Mouse (Mus musculus) lung, postnatal 10 days (tissue): ENCODE data around the gene 3110082I17Rik.
A peak's percentile ranks its signal among the peaks of the same experiment; 100 is the strongest.

Source experiments
- DNase-seq: peaks from one replicate; pipeline ENCODE4 v3.0.0; 2021

3110082I17Rik gene

DNA sequence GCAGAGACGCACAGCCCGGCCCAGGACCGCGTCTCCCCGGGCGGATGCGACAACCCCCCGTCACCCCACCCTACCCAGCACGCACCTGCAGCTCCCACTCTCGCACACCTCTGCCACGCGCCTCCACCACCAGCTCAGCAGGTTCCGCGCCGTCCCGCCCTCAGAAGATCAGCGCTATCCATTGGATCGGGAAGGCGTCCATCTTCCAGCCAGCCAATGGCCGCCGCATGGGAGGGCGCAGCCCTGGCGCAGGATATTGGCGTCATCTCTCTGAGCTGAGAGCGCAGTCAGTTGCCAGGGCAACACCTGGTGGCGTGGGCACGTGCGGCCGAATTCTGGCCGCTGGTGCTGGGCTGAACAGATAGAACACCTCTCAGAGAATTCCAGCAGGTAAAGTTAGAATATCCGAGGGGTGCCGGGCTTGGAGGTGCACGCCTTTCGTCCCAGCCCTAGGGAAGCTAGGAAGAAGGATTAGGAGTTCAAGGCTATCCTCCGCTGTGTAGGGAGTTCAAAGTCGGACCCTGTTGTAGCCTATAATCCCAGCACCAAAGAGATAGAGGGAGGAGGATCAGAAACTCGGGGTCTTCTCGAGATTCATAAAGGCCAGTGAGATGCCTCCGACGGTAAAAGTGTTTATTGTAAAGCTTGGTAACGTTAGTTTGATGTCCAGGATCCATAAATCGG is at the start of gene 3110082I17Rik:
Gene 3110082I17Rik, minus strand, starts transcription at position 144 of the 684 bp plus-strand sequence.
- peak; percentile 99 for DNase-seq

DNA sequence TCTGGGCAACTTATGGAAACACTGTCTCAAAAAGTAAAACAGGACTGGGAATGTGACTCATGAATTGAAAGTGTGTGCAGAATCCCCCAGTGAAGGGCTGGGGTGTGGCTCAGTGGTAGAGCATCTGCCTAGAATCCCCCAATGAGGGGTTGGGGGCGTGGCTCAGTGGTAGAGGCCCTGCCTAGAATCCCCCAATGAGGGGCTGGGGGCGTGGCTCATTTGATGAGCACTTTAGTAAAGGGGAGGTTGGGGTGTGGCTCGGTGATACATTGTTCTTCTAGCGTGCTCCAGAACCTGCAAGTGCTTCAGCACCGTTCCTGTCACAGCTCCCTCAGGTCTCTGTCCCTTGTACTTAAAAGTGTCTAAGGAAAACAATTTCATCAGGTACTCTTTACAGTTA is 45.9 kb upstream of the 3110082I17Rik start:
- no peak for DNase-seq

DNA sequence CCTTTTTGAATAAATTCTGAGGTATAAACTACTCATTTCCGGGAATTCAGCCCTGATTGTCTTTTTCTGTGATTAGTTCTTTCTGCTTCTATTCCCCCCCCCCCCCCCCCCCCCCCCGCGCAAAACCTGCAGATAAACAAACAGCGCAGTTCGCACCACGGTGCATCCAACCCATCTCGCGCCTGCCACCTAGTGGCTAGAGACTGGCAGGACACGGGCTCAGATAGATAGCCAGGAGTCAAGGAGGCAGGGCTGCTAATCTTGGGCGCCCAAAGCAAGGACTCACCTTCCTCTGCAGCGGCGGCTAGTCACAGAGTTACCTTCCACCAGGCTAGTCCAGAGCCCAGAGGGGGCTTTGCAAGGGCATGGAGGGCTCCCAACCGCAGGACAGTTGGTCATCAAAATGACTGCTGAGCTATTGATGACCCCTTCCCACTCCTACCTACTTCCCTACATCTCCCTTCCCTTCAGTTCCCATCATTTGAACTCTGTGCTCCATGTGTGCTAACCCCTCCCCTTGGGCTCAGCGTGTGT is 44.8 kb upstream of the 3110082I17Rik start:
- DNase-seq: peak; percentile 89

DNA sequence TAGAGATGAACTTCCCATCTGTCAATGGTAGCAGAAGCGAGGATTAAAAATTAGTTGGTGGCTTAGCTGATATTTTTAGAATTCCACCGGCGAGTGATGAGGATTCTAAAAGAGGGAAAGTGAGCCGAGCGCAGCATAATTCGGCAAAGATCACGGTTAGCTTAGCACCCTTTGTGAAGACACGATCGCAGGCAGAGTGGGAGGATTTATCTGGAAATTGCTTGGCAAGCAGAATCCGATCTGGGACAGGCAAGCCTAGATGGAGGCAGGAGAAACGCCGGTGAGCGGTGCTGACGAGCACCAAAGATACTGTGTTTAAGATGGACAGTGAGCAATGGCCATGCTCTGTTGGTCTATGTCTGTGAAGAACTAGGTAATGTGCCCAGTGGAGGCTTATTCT is 42.0 kb upstream of the 3110082I17Rik start:
- no peak for DNase-seq

DNA sequence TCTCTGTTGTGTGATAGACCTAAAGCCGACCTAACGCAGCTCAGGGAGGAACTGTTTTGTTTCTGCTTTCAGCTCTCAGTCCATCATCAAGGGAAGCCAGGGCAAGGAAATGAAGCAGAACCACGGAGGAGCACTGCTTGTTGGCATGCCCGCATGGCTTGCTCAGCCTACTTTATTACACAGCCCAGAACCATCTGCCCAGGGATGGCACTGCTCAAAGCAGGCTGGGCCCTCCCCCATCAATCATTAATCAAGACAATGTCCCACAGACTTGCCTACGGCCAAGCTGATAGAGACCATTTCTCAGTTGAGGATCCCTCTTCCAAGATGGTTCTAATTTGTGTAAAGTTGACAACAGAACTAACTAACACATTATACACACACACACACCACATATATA is 38.5 kb upstream of the 3110082I17Rik start:
- DNase-seq: no peak

DNA sequence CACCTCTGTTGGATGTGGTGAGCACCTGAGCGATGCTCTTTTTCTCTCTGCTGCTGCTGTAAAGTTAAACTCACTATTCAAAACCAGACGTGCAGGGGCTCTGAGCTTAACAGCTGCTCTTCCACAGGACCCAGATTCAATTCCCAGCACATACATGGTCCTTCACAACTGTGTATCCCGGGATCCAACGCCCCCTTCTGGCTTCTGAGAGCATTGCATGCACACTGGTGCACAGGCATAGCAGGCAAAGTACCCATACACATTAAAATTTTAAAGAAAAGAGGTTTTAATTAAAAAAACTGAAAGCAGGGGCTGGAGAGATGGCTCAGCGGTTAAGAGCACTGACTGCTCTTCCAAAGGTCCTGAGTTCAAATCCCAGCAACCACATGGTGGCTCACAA is 36.6 kb upstream of the 3110082I17Rik start:
- no peak for DNase-seq

DNA sequence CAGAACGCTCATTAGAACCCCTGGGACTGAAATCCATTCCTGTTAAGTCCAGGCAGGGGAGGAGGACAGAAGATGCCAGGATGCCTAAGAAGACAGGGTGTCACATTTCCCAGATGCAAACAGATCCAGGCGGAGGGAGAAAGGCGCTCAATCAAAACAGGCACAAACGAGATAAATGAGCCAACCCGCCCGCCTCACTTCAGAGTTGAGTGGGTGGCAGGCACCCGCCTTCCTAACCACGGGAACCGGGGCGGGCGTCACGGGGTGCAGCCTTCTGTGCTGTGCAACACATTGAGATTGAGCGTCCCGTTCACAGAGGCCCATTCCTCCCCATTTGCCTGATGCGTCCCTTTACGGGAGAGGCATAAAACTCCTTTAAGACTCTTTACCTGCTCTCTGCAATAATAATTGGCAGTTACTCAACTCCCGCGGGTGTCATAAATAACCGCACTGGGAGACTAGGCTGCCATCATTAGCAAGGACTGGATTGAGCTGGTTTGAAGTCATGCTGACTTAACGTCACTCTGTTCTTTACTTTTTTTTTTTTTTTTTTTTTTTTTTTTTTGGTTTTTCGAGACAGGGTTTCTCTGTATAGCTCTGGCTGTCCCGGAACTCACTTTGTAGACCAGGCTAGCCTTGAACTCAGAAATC is 34.8 kb upstream of the 3110082I17Rik start:
- DNase-seq: no peak

DNA sequence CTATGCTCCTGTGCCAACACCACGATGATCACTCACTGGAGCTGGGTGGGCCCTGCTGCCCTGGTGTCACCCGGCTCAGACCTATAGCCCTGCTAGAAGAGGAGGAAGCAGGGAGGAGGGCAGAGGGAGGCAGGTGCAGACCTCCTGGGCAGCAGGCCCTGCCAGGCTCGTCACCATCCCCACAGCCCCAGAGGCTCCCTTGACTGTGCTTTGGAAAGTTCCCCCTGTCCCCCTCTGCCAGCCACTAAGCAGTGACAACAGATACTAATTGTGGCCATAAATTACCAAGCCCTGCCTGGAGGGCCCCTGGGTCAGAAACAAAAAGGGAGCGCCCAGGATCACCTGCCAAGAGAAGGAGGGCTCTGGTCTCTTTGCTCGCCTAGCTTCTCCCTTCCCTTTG is 33.4 kb upstream of the 3110082I17Rik start:
- DNase-seq: no peak

DNA sequence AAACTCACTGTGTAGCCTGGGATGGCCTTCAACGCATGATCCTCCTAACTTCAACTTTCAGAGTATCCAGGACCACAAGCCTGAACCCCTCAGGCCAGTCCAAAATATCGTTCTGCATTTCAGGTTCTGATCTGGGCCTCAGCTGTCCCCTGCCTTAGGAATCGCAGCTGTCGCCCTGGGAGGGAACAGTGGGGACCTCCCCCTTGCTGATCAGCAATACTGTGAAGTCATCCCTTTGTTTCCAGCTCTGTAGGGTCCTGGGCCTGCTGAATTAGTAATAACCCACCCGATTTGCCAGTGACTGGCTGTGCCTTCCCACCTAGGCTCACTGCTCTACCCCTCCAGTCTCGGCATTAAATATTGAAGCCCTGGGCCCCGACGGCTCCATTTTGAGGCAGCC is 31.0 kb upstream of the 3110082I17Rik start:
- no peak for DNase-seq

DNA sequence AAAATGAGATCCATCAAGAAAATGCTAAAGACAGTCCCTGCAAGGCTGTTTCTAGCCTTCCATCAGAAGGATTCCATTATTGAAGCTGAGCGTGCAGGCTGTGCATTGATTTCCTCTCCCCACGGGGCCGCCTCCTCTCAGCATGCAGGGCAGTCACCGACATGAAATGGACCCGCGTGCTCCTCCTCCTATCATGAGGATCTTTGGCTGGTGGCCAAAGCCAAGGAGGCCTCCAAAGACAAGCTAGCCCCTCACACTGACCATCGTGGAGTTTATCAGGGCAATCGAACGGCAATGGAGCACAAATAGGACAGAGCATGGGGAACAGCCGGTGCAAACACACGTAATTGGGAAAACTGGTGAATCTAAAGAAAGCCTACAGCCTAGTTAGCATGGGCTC is 29.8 kb upstream of the 3110082I17Rik start:
- DNase-seq: no peak

DNA sequence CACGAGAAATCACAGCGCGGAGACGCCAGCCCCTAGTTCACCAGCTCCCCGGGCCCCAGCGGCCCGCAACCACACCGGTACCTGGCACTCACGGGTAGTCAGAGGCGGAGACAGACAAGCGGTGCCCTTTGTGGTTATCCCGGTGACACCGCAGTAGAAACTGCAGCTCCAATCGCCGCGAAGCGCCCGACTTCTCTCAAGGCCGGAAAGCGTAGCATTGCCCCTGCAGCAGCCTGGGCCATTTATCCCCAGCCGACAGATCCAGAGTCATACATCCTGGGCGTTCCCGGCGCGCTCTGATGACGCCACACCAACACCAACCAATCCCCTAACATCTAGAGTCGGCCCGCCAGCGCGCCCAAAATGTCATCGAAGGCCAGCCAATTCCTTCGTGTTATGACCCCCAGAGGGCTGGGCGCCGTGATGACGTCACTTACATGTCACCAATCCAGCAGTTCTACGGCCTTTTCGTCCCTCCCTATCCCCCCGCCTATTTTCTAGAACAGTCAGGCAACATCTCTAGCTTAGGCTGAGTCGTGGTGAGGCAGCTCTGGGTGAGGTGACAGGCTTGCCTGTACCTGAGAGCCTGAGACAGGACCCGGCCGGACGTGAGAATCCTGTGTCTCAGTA is 24.0 kb upstream of the 3110082I17Rik start, which contains the start of gene Zfand2a:
Gene Zfand2a, minus strand, starts transcription at position 365 of the 630 bp plus-strand sequence.
- DNase-seq: peak; percentile 100

DNA sequence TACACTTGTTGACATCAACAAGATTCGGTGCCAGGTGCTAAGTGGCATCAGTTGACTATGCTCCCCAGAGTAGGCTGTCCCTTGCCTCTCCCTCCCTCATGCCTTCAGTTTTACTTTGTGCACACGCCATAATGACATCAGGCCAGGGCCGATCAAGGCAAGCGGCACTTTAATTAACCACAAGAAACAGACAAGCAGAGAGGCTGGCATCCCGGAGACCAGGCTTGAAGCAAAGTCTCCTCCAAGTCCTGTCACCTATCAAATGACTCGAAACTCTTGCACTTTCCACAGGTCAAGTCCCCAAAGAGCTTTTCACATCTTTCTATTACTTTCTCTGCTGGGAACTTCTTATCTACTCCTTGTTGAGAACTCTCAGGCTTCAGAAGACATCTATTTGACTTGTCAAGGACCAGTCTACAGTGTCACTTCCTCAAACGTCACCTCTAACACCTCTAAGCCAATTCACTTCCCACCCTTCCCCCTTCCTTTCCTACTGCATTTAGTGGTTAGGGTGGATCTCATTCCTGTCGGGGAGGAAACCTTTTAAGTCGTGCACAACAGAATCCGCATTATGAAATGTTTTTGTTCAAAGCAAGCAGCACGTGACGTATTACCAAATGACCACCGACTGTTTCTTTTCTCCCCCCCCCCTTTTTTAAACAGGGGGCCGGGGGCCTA is 23.0 kb upstream of the 3110082I17Rik start:
- DNase-seq: peak; percentile 15

DNA sequence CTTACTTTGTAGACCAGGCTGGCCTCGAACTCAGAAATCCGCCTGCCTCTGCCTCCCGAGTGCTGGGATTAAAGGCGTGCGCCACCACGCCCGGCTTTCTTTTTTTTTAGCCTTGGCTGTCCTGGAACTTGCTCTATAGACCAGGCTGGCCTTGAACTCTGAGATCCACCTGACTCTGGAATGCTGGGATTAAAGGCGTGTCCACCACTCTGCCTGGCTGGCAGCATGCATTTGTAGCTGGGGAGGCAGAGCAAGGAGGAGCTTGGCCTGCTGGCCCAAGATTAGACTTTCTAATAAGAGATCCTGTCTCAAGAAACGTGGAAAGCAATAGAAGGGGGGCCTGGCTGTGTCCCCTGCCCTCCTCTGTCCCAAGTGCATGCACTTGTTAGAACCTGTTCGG is 20.1 kb upstream of the 3110082I17Rik start:
- DNase-seq: no peak

DNA sequence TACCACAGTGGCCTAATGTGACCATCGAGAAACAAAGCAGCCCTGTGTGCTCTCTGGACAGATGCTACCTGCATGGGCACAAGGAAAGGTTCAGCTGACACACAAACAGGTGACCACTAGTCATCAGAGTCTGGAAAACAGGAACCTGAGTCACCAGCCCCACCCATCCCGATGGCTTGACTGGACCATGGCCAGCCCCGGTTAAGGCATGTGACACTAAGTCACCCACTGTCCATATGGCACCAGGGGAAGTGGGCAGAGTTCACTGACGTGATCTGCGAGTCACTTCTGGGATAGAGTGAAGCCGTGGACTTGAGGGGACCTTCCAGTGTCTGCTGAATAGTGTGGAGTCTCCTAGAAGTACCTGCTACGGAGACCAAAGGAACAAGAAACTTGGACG is 18.8 kb upstream of the 3110082I17Rik start:
- DNase-seq: peak; percentile 27

DNA sequence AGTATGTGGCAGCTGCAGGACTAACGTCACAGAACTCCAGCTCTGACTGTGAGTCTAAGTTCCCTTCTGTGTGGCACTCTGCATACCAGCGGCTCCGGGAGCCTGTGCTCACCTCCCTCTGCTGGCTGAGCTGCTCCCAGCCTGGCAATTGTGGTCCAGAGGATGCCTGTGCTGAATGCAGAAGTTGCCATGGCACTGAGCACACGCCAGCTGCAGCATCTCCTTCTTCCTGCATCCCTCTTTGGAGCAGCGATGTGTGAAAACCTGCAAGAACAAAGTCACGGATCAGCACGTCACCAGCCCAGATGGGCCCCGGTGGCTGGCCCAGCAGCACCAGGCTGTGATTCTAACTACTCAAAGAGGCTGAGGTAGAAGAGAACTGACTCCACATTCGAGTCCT is 14.4 kb upstream of the 3110082I17Rik start:
- DNase-seq: no peak

DNA sequence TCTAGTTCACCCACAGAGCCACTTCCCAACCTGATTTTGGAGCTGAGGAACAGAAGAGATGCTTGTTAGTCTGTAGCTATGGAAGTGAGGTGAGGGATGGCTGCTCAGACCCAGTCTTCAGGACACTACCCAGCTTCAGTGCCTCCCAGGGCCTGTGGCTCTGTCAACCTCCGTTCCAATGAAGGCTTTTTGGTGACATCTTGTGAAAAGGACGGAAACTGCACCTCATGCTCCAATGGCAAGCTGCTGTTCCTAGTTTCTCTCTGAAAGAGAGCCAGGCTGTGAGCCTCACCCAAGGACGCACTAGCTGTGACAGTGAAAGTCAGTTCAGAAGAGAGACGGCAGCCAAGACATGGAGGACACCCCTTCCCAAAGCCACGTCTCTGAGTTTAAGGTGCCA is 7.7 kb upstream of the 3110082I17Rik start:
- DNase-seq: peak; percentile 71

DNA sequence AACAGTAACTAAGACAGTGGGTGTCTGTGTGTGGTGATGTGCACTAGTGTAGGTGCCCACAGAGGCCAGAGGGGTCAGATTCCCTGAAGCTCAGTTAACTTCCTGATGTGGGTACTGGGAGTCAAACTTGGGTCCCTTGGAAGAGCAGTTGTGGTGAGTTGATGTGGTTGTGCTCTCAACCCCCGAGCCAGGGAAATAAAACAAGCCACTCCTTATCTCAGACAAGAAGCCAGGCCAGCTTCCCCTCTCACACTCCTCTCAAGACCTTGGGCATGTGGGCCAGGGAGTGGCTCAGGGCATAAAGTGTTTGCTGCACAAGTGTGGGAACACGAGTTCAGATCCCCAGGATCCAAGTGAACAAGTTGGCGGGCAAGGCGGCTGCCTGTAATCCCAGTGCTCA is 6.5 kb upstream of the 3110082I17Rik start:
- no peak for DNase-seq

DNA sequence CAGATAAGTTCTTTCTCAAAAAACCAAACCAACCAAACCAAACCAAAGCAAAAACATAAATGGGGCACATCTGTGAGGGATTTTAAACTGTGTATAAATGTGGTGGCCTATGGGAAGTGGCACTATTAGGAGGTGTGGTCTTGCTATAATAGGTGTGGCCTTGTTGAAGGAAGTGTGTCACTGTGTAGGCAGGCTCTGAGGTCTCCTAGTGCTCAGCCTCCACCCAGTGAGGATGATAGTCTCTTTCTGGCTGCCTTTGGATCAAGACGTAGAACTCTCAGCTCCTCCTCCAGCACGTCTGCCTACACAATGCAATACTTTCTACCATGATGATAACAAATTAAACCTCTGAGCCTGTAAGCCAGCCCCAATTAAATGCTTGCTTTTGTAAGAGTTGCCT is 6.0 kb upstream of the 3110082I17Rik start:
- no peak for DNase-seq

DNA sequence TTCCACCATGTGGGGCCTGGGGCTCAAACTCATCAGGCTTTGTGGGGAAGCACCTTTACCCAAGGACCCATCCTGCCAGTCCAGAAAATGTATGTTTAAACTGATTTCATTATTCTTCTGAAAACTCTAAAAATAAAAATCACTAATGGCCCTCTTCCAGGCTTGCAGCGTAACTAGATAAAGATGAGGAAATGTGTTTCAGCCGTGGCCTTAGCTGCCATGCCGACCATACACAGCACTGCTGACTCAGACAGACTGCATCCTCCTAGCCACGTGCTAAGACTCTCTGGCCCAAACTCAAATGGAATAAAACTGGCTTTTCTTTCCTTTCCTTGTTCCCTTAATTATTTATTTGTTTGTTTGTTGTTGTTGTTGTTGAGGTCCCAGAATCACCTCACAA is 4.5 kb upstream of the 3110082I17Rik start:
- DNase-seq: no peak

DNA sequence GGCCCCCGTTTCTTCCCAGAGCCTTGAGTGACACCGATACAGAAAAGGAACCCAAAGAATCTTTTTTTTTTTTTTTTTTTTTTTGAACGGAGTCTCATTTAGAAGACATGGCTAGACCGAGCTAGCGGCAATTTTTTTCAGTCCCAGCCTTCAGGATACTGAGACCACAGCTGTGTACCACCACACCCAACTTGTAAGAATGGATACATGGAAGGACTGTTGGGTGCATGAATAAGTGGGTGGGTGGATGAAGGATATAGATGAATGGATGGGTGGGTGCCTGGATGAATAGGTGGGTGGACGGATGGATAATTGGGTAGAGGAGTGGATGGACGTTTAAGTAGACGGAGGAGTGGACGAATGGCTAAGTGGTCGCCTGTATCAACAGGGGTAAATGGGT is 389 bp downstream of the 3110082I17Rik start:
- DNase-seq: no peak

DNA sequence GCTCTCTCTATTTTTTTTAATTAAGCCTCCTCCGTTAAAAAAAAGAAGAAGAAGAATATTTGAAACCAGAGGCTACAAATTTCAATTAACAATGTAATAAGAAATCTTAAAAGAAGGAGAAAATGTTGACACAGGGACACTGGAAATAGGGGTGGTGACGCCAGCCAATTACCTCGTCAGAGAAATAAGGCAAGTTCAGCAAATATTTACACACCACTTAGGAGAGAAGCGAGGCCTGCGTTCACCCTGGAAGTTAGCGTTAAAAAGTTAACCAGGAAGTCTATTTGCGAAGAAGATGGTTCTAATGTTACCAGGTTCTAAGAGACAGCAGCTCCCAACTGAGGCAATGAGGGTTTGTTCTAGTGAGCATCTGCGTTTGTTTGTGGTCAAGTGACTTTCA is 3.1 kb downstream of the 3110082I17Rik start:
- DNase-seq: no peak

DNA sequence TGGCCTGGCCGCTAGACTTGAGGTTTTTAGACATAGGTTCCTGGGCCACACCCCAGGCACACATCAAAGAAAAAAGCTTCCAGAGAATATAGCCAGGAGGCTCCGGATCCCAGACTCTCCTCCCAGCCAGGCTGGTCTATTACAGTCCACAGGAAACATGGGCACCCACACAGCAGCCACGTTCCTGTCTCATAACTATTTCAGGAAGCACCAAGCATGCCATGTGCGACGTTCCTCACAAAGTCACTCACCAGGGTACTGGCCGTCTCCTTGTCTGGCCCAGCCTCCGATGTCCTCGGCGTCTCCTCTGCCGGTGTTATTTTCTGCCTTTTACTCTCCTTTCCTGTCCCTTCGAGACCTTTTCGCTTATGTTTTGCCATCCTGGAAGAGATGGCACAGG is 5.2 kb downstream of the 3110082I17Rik start:
- DNase-seq: no peak

DNA sequence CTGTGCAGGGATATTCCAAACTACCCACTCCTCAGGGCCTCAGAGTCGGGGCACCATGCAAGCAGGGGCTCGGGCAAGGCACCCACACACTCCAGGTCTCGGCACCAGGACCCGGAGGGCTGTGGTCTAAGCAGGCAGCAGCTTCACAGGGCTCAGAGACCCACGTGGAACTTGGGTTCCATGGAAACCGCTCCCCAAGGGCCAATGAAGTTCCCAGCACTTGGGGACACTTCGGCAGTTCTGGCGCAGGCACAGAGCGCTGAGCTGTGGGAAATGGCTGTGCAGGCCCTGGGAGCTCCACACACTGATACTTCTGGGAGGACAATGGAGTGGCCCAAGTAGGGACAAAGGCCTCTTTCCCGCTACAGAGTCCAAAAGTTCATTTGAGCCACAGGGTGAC is 7.3 kb downstream of the 3110082I17Rik start:
- DNase-seq: no peak
